Mouse (Mus musculus) kidney, embryonic 16.5 days (tissue): ENCODE data around the gene Rpgrip1. TPM values are rescaled to one million over a fixed set of nuclear protein-coding genes. Genes with fewer than 3 reads are reported as not detected.
A peak's percentile ranks its signal among the peaks of the same experiment; 100 is the strongest.

ENCODE experiments used
- ATAC-seq: fragments of 200-750 bp; cut with Nextera tagmentation; 2 replicates; pipeline ENCODE4 v1.8.0; 2017; ENCODE audit warnings: moderate TSS enrichment; ENCODE audit not compliant: low FRiP score, low TSS enrichment
- H3K27ac ChIP-seq: fragments of 300-500 bp; sonication (generic); 2 replicates; pipeline ENCODE4 v1.5.1; 2014; ENCODE audit warnings: low read length
- H3K27me3 ChIP-seq: fragments of 300-500 bp; sonication (generic); 2 replicates; pipeline ENCODE4 v1.6.1; 2014; ENCODE audit warnings: low read length, control low read depth, mixed read lengths; ENCODE audit not compliant: insufficient read depth
- H3K36me3 ChIP-seq: fragments of 300-500 bp; sonication (generic); 2 replicates; pipeline ENCODE4 v1.6.1; 2014; ENCODE audit warnings: low read length, control low read depth, mixed read lengths; ENCODE audit not compliant: insufficient read depth
- H3K4me1 ChIP-seq: fragments of 300-500 bp; sonication (generic); 2 replicates; pipeline ENCODE4 v1.6.1; 2014; ENCODE audit warnings: low read length, control low read depth, mixed read lengths; ENCODE audit not compliant: insufficient read depth
- H3K4me2 ChIP-seq: fragments of 300-500 bp; sonication (generic); replicated peaks from 2 replicates; pipeline ENCODE4 v1.6.1; 2014; ENCODE audit warnings: low read depth, low read length
- H3K4me3 ChIP-seq: fragments of 300-500 bp; sonication (generic); 2 replicates; pipeline ENCODE4 v1.5.1; 2014; ENCODE audit warnings: mild to moderate bottlenecking, low read length
- H3K9ac ChIP-seq: fragments of 300-500 bp; sonication (generic); replicated peaks from 2 replicates; pipeline ENCODE4 v1.6.1; 2014; ENCODE audit warnings: low read length
- H3K9me3 ChIP-seq: fragments of 300-500 bp; sonication (generic); 2 replicates; pipeline ENCODE4 v1.6.1; 2016; ENCODE audit warnings: low read length, control low read depth
- WGBS: fragments of 180-500 bp; shearing (Covaris S2); extraction: QIAGEN DNeasy Blood & Tissue Kit; methylation state at CpG from one replicate; pipeline ENCODE4 v1.1.7; 2014; 5-methylcytosine and 5-hydroxymethylcytosine counted together
- polyA plus RNA-seq: library from polyadenylated mRNA; unstranded; fragments of >200 nt; fragmentation: Nextera tagmentation; extraction: Ambion mirVana; gene quantifications from 2 replicates; pipeline ENCODE4 v1.2.1, GENCODE M21; 2015

Rpgrip1 gene
- polyA plus RNA-seq, 1 experiment from 2014 or later = 67.4 TPM

GRCm38 (mm10) chr14:52100170-52100960 lies 10.1 kb upstream of the Rpgrip1 start:
- H3K4me3 ChIP-seq = no peak overlapping the region; the same call in 1 of the 2 replicates
- no peak for ATAC-seq
- peaks cover 16% of the 10 kb centered on the region; the same call in 1 of the 2 replicates for H3K36me3 ChIP-seq
- H3K9ac ChIP-seq = no peak overlapping the region
- WGBS = 68% methylated on average over 5 of the region's 5 CpGs
- no peaks in the 10 kb centered on the region for H3K9me3 ChIP-seq
- no peak overlapping the region for H3K27ac ChIP-seq
- H3K27me3 ChIP-seq = no peaks in the 10 kb centered on the region
- peak overlapping the region; percentile 39 for H3K4me2 ChIP-seq
- H3K4me1 ChIP-seq = peaks cover 39% of the 10 kb centered on the region

- Histone ChIP-seq H3K4me3 (peak overlapping the region; percentile 73), H3K4me2 (peak overlapping the region; percentile 89), H3K4me1 (peaks cover 44% of the 10 kb centered on the region), H3K27me3 (no peaks in the 10 kb centered on the region), H3K36me3 (peaks cover 14% of the 10 kb centered on the region; the same call in 1 of the 2 replicates), H3K9me3 (no peaks in the 10 kb centered on the region), H3K27ac (no peak overlapping the region), H3K9ac (no peak overlapping the region)
- 59% methylated on average over 1 of the region's 1 CpGs for WGBS
- ATAC-seq = no peak
Observed at GRCm38 (mm10) chr14:52101285-52102157, 9.0 kb upstream of the Rpgrip1 start.

GRCm38 (mm10) chr14:52103474-52103855 lies 7.0 kb upstream of the Rpgrip1 start:
- peak overlapping the region; percentile 73 for H3K4me3 ChIP-seq
- no peaks in the 10 kb centered on the region for H3K9me3 ChIP-seq
- H3K27ac ChIP-seq = peak overlapping the region; percentile 94
- peaks cover 42% of the 10 kb centered on the region for H3K4me1 ChIP-seq
- peak overlapping the region; percentile 97 for H3K9ac ChIP-seq
- H3K36me3 ChIP-seq = peaks cover 8% of the 10 kb centered on the region; the same call in 1 of the 2 replicates
- under 1% methylated on average over 30 of the region's 30 CpGs for WGBS
- no peaks in the 10 kb centered on the region for H3K27me3 ChIP-seq
- peak; percentile 16; the same call in 1 of the 2 replicates for ATAC-seq
- peak overlapping the region; percentile 89 for H3K4me2 ChIP-seq

DNA sequence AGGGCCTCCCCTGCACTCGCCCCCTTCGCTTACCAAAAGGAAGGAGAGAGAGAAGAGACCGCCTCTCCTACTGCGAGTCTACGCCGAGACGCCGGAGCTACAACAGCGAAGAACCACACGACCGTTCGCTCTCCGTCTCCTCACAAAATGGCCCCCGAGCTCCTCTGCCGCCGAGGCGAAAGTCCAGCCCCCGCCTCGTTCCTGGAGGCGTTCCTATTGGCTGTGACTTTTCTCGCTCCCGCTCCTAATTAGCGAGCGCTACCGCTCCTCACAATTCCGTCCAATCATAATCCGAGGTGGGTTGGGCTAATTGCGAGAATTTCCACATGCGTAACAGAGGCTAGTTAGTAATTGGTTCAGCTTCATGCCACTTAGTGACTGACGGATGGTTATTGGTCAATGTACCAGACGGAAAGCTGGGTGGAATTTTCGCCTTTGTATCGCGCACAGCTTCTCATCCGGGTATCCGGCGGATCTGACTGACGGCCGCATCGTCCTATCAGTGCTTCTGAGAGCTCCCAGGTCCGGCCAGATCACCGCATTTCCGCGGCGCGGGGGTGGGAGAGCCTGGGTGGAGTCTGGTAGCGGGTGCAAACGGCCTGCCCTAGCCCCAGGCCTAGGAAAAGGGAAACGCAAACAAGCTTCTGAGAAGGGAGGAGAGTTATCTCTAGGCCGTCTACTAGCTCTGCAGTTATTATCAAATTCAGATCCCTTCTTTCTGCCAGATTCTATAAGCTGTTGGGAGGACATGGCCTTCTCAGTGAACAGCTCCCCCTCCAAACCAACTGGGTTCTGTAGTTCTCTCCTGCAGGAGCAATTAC lies 6.4 kb upstream of the Rpgrip1 start, which contains the start of gene Hnrnpc:
Gene Hnrnpc, minus strand, starts transcription at position 173 of the 821 bp plus-strand sequence.
- Histone ChIP-seq H3K4me2 (peak within 1 kb of the TSS; percentile 89), H3K9me3 (no peaks in the 10 kb centered on the region), H3K36me3 (peaks cover 8% of the 10 kb centered on the region; the same call in 1 of the 2 replicates), H3K4me3 (peak within 1 kb of the TSS; percentile 73), H3K9ac (peak within 1 kb of the TSS; percentile 97), H3K27me3 (no peaks in the 10 kb centered on the region), H3K27ac (peak within 1 kb of the TSS; percentile 96), H3K4me1 (peaks cover 37% of the 10 kb centered on the region)
- ATAC-seq = peak; percentile 99
- under 1% methylated on average over 50 of the region's 50 CpGs for WGBS

GRCm38 (mm10) chr14:52104677-52105285 lies 5.7 kb upstream of the Rpgrip1 start:
- Histone ChIP-seq H3K27me3 (no peaks in the 10 kb centered on the region), H3K9me3 (no peaks in the 10 kb centered on the region), H3K27ac (peak overlapping the region; percentile 96), H3K9ac (peak overlapping the region; percentile 69), H3K4me1 (peaks cover 34% of the 10 kb centered on the region), H3K4me2 (peak overlapping the region; percentile 79), H3K4me3 (peak overlapping the region; percentile 47), H3K36me3 (peaks cover 8% of the 10 kb centered on the region; the same call in 1 of the 2 replicates)
- ATAC-seq = no peak
- 20% methylated on average over 7 of the region's 7 CpGs for WGBS

GRCm38 (mm10) chr14:52105308-52105707 lies 5.2 kb upstream of the Rpgrip1 start:
- Histone ChIP-seq H3K36me3 (peaks cover 8% of the 10 kb centered on the region; the same call in 1 of the 2 replicates), H3K4me2 (no peak overlapping the region), H3K9me3 (no peaks in the 10 kb centered on the region), H3K27me3 (no peaks in the 10 kb centered on the region), H3K27ac (peak overlapping the region; percentile 24; the same call in 1 of the 2 replicates), H3K4me1 (peaks cover 29% of the 10 kb centered on the region), H3K4me3 (no peak overlapping the region), H3K9ac (no peak overlapping the region)
- ATAC-seq = no peak
- whole genome bisulfite sequencing = 46% methylated on average over 2 of the region's 2 CpGs

DNA sequence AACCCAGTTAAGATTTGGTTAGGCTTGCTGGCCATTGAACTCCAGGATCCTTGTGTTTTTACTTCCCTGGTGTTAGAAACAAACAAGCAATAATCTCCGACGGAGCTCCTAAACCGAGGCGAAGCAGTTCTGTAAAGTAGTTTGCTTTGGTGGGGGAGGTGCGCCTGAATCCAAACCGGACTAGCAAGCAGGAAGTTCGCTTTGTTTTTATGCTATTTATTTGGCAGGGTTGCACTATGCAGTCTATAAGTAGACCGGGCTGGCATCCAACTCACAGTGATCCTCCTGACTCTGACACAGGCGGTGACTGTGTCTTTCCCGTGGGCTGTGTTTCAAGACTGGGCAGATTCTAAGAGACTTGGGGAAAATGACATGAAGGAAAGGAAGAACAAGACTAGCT lies 3.8 kb upstream of the Rpgrip1 start:
- H3K36me3 ChIP-seq = peaks cover 5% of the 10 kb centered on the region; the same call in 1 of the 2 replicates
- no peak for ATAC-seq
- 13% methylated on average over 10 of the region's 10 CpGs for WGBS
- H3K27me3 ChIP-seq = no peaks in the 10 kb centered on the region
- peak overlapping the region; percentile 37 for H3K4me2 ChIP-seq
- H3K4me1 ChIP-seq = peaks cover 21% of the 10 kb centered on the region
- no peaks in the 10 kb centered on the region for H3K9me3 ChIP-seq
- peak overlapping the region; percentile 86 for H3K27ac ChIP-seq
- H3K4me3 ChIP-seq = no peak overlapping the region
- H3K9ac ChIP-seq = peak overlapping the region; percentile 33; the same call in 1 of the 2 replicates

- ATAC-seq = no peak
- H3K4me3 ChIP-seq = no peak overlapping the region
- no peak overlapping the region for H3K27ac ChIP-seq
- H3K4me2 ChIP-seq = no peak overlapping the region
- WGBS = 80% methylated on average over 2 of the region's 2 CpGs
- no peak overlapping the region for H3K9ac ChIP-seq
- no peaks in the 10 kb centered on the region for H3K36me3 ChIP-seq
- no peaks in the 10 kb centered on the region for H3K9me3 ChIP-seq
- H3K27me3 ChIP-seq = no peaks in the 10 kb centered on the region
- peaks cover 13% of the 10 kb centered on the region for H3K4me1 ChIP-seq
Observed at GRCm38 (mm10) chr14:52108025-52108424, 2.5 kb upstream of the Rpgrip1 start.

DNA sequence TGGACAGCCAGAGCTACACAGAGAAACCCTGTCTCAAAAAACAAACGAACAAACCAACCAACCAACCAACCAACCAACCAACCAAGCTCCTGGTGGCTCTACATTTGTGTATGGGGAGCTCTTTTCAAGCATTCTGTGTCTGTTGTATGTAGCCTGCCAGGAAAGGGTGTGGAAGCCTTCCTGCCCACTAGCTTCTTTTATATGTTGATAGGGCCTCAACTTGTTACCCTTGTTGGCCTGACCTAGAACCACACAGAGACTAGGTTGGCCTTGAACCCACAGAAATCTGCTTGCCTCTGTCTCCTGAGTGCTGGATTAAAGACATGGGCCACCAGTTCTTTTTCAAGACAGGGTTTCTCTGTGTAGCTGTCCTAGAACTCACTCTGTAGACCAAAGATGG lies 3.6 kb downstream of the Rpgrip1 start:
- H3K4me1 ChIP-seq = peaks cover 4% of the 10 kb centered on the region; the same call in 1 of the 2 replicates
- no peak for ATAC-seq

More for the DNA sequence above, 3.6 kb downstream of the Rpgrip1 start:
- Histone ChIP-seq H3K4me3 (no peak overlapping the region), H3K4me2 (no peak overlapping the region), H3K9me3 (no peaks in the 10 kb centered on the region), H3K9ac (no peak overlapping the region), H3K27me3 (no peaks in the 10 kb centered on the region), H3K36me3 (no peaks in the 10 kb centered on the region), H3K27ac (no peak overlapping the region)
- WGBS = 79% methylated on average over 1 of the region's 1 CpGs
